Mouse (Mus musculus) natural killer cell, adult 2 months (primary cell): ENCODE results near the gene Rras2.

ENCODE experiments used
- DNase-seq, 2 experiments: peaks; one replicate each; pipeline ENCODE4 v3.0.0; 2022; ENCODE audit warnings: low spot score in 2 of 2

Gene Rras2

DNA sequence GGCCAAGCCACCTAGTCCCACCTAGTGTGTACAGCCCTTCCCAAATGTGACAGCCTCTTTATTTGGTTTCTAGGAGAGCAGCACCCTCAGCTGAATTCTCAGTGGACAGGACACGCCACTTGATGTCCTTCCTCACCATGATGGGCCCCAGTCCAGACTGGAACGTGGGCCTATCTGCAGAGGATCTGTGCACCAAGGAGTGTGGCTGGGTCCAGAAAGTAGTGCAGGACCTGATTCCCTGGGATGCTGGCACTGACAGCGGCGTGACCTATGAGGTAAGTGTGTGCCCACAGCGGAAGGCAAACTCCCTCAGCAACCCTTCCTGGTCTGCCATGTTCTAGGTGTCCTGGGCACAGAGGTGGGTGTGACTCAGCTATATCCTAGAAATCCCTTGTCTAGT, 88.8 kb downstream of the Rras2 start:
- no peak for DNase-seq

DNA sequence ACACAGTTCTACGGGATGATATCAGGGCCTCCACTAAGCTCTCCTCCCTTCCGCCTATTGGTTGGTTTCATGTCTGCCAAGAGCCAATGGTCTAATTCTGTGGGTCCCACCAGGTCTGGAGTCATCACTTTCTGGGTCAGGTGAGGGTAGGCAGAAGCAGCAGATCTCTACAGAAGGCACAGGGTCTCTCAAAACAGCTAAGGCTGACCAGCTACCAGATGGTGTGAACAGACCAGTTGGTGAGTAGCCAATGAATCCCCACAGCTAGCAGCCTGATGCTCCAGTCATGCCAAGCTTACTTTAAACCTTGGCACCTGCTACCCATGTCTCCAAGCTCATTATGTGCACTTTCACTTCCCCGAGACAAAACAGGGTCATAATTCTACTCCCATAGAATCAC, 90.2 kb downstream of the Rras2 start:
- DNase-seq = no peak

DNA sequence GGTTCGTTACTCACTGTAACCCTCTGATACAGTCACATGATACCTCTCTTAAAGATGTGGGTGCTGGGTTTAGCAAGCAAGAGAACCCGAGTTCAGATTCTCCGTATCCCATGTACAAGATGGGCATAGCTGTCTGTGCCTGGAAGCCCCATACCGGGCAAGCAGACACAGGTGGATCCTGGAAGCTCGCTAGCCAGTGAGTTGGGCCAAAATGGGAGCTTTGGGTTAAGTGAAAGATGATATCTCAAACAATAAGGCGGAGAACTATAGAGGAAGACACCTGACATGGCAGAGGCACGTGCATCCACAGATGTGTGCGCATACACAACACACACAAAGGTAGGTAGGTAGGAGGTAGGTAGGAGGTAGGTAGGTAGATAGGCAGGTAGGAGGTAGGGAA, 90.7 kb downstream of the Rras2 start:
- DNase-seq = no peak

DNA sequence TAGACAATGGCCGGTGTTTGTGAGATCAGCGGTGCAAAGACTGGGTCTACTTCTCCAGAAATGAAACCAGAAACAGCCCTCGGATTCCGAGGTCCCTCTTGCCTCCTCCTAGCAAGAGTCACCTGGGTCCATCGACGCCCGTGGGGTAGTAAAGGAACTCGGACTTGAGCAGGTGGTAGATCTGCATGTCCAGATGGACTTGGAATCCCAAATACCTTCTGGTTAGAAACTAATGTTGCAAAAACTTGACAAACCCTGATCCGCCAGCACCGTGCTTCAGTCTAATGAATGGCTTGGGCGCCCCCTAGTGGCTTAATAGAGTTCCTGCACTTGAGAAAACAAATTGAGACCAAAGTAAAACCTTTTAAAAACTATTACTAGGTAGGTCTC, 96.9 kb downstream of the Rras2 start:
- DNase-seq = peak; percentile 60 to 67

DNA sequence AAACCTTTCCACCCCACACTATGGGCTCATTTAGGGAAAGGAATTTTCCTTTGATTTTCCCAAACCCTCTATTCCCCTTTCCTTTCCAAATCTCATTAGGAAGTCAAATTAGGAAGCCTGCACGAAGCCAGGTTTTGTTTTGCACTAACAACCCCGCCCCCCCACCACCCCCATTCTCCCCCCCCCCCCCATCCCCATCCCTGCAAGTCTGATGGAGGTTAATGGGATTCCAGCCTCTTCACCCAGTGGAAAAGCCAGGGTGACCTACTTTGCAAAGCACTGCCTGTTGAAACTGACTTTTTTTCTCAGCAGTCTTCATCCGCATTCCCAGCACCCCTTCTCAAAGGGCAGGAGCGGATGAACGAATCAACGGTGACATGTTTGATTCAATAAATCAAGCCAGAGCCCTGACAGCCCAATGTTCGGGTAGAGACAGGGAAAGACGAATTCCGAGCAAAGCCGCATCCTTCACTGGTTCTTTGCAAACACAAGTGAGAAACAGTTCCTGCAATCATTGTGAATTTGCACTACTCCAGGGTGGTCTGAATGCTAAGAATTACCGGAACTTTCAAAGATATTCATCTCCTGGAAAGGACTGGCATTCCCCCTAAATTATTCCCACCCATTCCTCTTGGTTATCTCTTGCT, 97.4 kb downstream of the Rras2 start:
- no peak for DNase-seq

DNA sequence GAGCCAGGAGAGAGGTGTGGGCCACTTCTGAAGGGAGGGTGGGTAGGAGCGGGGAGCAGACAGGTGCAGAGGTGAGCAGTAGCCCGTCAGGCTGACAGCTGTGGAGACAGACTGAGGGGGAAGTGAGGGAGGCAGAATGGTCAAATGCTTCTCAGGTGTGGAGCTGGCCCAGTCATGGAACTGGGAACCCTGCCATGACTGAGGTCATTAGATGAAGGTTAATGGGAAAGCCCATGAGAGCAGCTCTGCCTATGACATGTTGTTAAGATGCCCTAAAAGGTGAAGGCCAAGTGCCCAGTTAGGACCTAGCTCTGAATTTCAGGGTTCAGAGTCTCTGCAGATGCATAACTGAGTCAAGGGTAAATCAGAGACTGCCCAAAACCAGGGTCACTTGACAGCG, 98.7 kb downstream of the Rras2 start:
- DNase-seq = no peak

DNA sequence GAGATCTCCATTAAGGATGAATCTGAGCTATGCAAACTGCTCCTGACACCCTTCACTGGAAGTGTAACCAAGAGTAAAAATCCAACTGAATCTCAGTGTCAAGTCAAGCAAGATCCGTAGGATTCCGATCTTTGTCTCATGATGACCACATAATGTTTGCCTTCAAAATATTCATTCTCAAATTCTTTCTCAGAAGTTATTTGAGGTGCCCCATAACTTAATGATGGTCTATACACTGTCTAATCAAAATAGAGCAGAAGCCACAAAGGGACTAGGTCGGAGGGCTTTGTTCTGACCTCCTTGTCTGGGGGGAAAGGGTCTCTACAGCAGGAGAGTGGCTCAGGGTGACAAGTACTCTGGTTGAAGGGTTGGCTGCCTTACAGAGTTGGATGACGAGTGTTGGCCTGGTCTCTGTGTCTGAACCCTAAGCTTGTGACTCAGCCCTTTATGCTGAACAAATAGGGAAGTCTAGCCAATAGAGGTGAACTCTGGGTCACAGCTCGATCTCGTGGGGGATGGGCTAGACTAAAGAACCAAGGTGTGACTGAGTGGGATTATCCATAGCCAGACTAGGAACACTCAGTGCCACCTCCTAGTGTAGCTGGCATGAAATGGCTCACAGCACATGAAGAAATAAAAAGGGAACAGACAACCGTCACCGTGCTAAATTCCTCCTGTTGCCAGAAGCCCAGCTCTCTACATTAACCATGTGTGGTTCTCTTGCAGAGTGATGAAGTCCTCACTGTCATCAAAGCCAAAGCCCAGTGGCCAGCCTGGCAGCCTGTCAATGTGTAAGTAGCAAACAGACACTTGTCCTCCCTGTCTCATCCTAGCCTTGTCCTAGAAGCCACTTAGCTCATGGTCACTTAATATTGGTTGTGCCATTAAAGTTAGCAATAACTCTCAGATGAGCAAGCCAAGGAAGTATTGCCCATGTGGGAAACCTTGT, 101.3 kb downstream of the Rras2 start:
- DNase-seq = no peak

DNA sequence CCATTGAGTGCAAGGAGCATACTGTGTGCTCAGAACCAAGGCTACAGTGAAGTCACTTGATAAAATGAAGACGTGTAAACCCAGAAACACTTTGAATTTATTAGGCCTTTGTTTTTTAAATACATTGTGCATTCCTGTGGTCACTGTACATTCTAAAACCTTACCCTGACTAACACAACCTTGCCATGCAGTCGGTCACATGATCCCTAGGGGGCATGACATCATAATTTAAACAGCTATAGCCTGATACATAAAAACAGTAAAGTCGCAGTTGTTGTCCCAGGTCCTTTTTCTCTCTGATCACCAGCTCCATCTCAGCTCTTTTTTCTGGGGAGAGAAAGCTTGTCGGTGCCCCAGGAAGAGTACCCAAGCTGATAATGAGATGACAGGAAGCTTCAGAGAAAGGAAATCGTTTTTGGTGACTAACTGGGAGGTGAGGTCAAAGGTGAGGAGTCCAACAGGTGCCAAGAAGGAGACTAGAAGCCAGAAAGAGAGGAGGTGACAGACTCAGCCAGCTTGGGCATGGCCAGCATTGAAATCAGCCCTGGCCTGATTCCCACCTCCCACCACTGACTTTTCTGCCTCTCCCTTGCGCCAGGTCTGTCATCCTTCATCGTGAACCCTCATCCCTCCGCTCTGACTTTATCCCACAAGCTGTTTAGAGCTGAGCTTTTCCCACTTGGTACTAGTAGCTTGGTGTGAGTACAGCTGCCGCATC, 105.7 kb downstream of the Rras2 start:
- no peak for DNase-seq

DNA sequence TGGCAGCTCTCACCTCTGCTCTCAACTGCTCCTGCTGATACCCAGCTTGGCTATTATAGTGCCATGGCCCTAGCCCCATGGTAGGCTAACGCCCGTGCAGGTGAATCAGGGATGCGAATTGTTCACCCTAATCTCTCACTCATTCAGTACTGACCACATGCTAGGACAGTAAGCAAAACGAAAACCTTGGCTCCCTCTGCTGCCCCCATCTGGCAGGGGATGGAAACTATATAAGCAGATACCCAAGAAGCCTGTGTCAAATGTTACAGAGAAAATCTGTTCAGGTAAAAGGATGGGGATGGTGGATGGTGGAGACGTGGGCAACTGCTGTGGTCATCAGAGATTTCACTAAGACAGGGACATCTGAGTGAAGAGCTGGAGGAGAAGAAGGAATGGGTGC, 110.0 kb downstream of the Rras2 start:
- no peak for DNase-seq

DNA sequence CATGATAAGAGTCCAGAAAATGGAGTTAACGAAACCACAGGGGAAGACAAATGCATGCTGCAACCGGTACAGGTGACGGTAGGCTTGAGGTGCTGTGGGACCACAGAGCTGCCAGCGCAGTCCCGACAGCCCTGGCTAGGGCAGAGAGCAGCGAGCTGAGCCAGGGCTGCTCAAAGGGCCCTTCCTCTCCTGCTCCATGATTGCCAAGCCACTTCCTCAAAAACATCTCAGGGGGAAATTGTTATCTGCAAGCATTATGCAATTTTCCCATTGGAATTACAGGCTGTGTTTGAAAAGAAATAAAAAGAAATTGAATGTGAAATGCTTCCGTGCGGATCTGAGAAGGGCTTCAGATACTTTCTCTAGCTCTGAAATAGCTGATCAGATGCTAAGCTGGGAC, 111.1 kb downstream of the Rras2 start:
- no peak for DNase-seq

DNA sequence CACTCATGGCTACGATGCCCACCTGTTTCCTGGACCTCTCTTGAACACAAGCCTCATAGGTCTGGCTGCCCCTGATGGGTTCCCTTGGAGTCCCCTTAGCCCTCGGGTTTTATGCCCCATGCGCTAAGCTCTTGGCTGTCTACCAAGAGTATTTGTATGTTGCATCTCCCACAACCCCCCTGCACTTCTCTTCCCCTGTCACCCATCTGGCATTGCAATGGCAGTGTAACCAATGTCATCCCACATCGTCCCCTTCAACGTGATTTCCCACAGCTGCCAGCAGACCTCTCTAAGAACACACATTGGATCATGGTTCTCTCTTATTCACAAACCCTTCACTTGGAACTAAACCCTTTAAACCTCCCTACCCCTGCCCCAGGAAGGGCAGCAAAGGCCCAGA, 112.1 kb downstream of the Rras2 start:
- no peak for DNase-seq

DNA sequence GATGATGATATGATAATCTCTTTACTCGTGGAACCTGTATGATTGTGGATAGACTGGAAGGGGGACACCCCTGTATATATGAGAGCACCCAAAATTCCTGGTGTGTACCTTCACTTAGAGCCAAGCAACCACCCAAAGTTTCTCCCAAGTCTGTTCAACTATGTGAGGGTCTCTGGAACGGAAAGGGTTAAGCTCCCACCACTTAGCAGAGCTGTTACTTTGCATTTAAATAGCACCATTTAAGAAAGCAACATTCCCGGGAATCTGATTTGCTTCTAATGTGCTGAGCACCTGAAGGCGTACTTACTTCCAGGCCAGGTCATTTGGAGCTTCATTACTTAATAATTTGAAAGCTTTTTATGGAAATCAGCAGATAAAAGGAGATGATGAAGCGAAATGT, 113.4 kb downstream of the Rras2 start:
- DNase-seq = no peak

DNA sequence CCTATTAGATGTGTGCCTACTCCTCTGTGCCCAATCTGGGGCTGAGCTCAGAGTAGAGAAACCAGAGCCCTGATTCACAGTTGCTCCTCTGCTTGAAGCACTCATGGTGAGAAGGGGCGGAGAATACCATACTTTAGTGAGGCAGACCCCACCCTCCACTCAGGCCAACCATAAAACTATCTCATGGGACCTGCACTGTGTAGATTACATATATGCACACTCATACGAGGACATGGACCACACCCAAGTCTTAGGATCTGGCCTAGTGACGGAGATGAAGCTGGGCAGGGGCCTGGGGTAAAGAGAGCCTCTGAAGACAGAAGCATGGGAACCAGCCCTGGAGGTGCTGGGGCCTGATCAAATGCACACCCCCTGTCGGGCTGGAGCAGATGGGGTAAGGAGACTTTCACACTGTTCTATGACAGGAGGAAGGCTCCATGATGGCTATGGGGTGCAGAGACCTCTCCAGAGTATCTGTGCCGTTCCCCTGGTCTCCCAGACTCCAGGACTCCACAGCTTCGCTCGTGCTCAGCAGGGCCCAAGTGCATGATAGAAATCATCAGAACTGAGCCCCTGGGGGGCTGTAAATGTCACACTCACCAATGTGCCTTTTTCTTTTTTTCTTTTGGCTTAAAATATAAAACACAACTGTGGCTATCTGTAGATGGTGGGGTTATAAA, 119.8 kb downstream of the Rras2 start:
- DNase-seq = no peak
